Mouse (Mus musculus): ENCODE measurements at regions not wholly inside any gene's neighbourhood (a gene's known extent, or its start where the extent isn't known, plus 50 kb on each side); places are given as distances from the start of the nearest gene placed in this dataset.

GRCm38 (mm10) chr7:129789461-129789860 is 197.8 kb downstream of the Wdr11 start:
- TF ChIP-seq CTCF (IDR thresholded peaks at IDR 0.05; ENCODE audit: borderline replicate concordance, insufficient read depth, low read length) (no peak), POLR2A (IDR thresholded peaks at IDR 0.05; ENCODE audit: low read depth, low read length) (no peak)

Measured in embryonic fibroblast, embryonic 13.5 days (primary cell).